Mouse (Mus musculus): ENCODE data around the gene Cmip.

The Cmip gene

DNA sequence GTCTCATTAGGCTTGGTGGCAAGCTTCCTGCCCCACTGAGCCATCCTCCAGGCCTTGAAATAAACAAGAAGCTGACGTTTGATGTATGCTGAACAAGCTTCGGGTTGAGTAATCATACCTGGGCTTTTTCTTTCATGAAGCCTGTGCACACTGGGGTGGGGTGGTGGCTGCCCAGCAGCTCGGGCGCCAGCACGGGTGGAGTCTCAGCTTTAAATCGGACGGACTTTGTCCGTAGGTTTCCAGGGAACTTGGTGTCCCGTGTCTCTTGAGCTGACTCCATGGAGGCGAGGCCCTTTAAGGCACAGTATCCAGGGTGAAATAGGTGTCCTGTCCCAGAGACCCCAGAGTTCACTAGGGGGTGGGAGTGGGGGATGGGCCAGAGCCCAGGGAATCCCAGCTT is 42.3 kb downstream of the Cmip start:
- no peak for DNase-seq

DNA sequence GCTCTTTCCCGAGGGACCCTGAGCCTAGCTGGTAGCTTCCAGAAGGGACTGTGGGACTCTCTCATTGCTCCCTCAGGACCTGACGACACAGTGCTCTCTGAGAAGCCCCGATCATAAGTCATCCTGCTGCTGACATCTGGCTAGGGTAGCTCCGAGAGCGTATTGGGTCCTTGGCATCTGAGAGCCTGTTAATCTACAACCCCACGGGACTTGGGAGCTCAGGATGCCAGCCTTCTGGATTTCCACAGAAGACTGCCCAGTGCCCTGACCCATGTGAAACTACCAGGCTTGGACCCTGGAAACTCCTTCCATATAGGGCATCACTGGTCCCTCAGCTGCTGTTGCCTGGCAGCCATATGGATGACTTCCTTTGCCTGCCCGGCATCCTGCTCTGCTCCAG is 43.3 kb downstream of the Cmip start:
- DNase-seq: no peak

DNA sequence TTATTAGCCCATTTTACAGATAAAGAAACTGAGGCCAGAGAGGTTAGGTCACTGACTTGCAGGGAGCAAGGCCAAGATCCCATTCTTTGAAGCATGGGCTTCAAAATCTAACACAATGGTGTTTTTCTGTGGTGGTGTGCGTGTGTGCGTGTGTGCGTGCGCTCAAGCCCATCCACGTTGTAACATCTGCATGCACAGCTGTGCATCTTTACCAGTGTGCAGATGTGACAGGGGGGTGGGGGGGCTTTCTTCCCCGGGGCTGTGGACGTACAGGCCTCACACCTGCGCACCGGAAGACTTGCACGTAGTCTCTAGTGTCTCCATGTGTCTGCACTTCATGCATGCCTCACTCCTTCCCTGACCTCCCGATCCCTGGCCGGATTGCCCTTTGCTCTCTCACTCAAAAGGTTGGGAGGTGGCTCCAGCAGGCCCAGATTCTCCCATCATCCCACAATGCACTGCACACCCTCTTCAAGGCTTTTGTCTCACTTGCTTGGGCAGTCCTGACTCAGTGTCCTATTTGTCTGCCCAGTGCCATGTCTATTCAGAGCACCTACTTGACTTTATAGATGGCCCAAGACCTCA is 44.7 kb downstream of the Cmip start:
- no peak for DNase-seq

DNA sequence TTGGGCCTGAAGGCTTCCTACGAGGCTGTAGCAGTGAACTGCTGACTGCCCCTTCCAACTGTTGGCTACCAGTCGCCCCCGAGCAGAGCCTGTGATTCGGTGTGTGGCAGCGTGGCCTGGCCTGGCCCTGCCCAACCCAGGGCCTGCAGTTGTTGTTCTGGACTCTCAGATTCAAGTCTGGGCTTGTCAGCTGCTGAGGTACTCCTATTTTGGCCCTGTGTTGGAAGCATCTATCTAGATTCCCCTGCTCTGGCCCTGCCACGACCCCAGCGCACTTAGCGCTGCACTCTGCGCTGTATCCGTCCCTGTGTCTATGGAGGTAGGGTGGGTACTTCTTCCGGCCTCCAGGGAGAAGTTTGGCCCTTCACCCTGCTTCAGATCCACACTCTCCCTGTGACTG is 45.2 kb downstream of the Cmip start:
- no peak for DNase-seq

DNA sequence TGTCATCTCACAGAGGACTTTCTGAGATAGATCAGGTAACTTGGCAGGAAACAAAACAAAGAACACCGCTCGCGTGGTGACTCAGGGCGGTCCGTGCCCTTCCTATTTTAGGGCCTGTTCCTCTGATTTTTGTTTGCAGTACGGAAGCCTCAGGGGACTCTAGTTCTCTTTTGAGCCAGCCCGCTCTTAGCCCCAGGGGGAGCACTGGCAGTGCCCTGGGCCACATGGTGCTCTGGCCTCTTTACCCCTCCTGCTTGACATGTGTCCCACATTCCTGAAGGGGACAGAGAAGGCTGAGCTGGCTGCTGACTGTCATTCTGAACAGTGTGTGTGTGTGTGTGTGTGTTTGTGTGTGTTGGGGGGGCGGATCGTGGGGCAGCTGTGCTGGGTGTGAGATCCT is 46.8 kb downstream of the Cmip start:
- DNase-seq: peak; percentile 59 to 63

DNA sequence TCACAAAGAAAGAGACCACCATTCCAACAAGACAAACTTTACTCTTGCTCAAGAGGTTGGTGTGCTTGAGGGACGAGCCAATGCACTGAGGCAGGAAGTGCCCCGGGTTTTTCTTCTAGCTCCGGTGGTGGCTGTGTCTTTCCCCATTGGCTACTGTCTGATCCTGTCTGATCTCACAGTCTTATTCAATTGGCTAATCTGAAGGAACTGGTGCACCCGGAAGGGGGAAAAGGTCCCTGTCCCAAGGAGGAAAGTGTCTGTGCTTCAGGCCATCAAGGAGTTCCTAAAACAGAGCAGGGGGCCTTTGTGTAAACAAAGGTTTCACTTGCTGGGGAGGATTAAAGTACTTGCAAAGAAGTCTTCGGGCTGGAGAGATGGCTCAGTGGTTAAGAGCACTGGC is 48.5 kb downstream of the Cmip start:
- DNase-seq: peak in 1 of 2 experiments; percentile 42

DNA sequence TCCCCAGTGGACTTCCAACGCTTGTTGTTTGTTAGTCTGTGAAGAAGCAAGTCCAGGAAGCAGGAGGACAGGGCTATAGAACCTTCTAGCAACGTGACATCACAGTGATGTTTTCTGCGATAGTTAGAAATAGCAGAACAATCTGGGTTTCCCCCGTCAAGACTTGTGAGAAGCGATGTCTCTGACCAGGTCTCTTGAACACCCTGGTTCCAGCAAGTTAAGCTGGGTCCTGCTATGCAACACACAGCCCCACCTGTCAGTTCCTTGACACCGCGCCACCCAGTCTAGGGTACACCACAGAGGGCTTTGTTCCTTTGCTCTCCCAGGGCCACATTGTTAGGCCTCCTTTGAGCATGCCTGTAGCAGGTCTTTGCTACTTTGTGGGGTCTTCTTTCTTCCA is 49.9 kb downstream of the Cmip start:
- no peak for DNase-seq

DNA sequence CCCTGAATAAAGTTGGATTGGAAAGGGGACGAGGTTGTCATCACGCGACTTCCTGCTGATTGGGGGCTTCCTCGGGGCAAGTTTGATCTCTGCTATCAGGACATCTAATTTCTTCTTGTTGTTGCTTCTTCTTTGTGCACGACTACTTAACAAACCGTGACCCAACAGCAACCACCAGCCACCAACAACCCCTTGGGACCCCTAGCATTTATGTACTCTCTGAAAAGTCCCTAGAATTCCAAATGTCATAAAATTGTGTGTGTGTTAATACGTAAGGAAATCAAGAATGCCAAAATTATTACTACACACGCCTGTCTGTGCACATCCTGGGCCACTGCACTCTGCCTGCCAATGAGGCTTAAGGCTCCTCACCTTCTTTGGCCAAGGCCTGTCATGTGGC is 50.4 kb downstream of the Cmip start:
- no peak for DNase-seq

DNA sequence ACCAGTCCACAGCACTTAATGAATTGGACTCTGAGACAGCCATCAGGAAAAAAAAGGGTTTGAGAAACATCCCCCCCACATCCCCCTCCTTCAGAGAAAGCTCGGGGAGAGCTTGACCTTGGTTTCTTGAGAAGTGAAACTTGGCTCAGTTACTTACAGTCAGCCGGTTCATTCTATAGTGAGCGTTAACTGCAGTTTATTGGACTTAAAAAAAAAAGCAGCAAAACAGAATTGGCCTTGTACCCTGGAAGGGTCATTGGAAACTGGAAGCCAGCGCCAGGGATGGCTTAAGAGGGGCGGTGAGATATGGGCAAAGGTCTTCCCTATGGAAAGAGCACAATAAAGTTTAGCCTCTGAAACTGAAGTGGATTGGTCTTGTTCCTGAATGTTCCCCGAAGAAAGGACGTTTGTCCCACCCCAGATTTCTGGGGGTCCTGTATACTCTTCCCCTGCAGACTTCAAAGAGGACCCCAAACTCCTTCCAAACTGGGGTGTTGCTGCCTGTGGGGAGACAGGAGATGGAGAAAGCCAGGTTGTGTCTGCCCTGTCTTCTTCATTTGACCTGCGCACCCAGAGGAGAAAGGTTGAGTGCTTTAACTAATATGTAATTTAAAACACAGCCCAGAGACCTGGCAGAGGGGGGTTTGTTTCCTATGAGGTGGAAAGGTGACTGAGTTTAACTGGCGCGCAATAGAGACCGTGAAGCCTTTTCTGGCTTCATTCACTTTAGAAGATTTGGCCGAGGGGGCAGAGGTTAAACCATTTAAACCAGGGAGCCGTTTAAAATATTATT is 51.6 kb downstream of the Cmip start:
- DNase-seq: no peak

DNA sequence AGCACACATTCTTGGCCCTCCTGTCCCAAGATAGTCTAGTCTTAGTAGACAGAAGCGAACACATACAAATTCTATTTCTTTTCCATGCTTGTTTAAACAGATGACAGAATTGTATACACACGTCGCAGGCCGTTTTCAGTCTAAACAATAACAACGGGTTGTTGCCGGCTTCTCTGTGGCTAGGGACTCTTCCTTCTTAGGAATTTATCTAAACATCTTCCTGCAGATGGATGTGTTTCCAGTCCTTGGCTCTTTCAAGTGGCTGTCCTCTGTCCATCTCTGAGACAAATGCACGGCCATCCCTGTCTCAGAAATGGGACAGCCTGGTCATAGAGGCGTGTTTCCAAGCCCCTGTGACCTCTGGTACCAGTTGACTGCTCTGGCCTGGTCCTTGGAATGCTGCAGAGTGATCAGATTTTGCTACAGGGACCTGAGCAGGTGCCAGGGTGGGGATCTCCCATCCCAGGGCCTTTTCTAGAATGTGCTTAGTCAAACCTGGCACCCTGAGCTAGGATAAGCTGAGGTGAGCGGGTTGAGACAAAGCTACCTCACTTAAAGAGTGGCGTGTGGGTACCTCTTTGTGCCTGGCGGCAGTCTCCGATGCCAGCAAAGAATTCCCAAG is 52.9 kb downstream of the Cmip start:
- no peak for DNase-seq

DNA sequence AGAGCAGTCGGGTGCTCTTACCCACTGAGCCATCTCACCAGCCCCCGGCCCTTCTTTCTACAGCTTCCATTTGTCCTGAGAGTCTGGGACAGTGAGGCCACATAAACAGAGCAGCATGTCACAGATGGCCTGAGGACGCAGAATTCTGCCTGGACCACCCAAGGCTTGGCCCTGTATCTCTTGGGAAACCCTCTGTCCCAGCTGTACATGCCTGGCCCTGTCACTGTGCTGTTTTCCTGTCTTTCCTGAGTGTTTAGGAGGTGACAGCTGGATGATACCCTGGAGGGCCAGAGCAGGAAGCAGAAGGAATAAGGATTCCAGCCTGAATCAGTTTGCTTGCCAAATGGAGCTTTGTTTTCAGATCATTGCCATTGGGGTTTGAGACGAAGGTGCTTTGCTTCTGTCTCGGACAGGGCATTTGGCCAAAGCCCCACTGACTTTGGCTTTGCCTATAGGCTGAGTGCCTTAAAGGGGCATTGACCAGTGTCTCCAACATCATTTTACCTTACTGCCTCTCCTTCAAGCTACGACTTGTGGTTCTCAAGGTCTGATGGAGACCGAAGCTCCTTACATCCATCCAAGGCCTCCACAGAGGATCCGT is 54.2 kb downstream of the Cmip start:
- no peak for DNase-seq

DNA sequence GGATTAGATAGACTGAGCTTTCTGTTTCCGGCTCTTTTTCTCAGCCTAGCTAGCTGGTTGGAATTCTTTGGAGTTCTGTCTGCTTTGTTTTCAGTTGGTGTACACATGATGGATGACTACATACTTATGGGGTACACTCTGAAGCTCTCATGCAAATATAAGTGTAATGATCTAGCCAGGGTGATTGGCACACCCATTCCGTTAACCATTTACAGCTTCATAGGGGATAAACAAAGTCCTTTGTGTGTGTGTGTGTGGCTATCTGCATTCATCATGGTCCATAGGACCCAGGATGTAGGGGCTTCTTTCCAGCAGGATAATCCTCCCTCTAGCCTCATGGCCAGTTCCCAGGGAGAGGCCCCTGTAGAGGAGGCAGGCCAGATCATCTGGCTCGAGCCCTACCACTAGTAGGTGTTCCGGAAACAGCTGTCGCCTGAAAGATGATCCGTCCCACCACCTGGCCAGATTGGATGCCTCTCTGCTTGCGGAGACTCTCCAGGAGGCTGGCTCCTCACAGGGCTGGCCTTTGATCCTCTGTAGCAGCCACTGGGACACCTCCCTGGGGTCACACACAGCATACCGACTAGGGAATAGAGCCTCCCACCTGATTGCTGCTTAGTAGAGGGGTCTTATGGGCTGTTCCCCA is 57.6 kb downstream of the Cmip start:
- DNase-seq: no peak

DNA sequence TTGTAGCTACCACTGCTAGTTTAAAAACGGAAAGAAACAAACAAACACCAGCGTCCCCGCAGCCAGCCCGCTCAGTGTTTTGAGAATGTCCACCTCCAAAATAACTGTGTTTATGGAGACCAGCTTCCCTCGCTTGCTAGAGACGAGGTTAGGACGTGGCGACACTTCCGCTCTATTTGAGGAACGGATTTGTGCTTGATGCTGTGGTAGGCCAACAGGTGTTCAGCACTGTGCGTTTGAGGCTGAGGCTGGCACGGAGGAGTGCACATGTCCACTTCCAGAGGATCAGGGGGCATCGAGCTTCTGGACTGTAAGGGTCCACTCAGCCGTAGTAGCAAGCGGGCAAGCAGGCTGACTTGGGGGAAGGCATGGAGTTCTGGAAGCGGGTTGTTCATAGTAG is 58.9 kb downstream of the Cmip start:
- DNase-seq: no peak

DNA sequence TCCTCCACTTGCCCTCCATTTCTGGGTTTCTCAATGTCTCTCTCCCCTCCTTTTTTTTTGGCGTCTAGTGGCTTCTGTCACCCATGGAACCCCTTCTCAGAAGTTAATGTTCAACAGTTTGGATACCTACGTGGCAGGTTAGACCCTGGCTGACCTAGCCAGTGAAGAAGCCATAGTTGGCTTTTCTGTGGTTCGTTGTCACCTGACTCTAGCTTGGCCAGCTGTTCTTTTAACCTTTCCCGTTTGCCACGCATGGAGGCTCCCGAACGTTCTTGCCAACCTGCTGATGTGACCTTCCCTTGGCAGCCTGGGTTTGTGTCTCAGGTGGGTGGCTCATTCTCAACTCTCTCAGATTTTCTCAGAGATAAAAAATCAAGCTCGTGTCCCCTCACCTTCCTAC is 60.6 kb downstream of the Cmip start:
- DNase-seq: no peak

DNA sequence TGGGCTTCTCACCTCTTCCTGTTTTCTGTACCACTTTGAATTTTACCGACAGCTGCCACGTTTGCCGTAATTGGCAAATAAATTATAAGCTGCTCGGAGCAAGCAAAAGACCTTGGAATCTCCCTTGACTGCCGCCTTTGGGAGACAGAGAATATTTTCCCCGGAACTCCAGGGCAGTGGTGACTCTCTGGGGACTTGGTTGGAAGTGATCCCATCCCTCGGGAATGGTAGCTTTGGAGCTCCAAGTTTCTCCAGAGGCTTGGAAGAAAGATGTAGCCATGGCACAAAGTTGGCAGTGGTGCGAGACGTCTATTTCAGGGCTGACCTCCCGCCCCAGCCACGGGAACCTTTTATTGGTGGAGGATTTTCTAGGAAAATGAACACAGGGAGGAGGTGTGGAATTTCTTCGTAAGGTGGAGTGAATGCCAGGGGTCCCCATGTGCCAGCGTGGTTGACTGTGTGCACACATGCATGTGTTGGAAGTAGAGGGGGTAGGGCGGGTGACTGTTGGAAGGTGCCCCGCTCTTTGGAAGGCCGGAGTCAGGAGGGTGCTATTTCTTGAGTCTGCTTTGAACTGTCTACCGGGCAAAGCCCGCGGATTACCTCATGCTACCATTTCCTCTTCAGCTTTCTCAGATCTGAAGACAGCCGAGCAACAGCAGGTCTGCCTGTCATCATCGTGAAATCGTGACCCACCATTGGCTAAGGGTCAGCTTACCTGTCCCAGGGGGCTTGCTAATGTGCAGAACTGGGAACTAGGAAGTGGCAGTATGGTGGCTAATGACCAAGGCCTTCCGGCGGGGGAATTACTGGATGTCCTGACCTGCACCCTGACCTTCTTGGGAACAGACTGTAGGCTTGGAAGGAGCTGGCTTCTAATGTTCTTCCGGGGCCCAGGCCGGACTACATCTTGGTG is 62.3 kb downstream of the Cmip start:
- DNase-seq: no peak

DNA sequence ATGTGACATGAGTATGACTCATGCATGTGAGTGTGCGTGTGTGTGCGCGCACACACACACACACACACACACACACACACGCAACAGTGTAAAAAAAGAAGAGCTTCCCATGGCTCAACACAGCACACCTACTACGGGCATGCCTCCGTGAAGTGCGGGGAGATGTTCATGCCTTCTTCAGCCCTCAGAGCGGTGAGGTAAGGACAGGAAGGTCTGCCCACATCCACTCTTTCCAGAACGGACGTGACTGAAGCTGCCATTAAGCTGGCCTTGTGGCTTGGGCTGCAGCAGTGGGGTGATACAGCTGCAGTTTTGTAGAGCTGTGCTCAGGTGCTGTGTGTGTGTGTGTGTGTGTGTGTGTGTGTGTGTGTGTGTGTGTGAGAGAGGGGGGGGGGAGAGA is 63.8 kb downstream of the Cmip start:
- no peak for DNase-seq

DNA sequence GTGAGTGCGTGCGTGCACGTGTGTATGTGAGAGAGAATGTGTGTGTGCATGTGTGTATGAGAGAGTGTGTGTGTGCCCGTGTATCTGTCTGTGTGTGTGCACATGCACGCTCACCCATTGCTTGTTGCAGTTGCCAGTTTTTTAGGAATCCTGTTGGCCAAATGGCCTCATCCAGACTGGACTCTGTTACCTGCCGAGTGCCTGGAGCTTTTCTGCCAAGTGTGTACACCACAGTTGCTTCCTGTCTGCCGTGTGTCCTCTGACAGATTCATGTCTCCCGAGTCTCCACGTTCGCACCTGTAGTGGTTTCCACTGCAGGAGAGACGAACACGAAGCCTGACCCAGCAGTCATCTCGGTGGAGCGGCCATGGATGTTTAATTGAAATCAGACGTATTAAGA is 64.4 kb downstream of the Cmip start:
- DNase-seq: no peak

DNA sequence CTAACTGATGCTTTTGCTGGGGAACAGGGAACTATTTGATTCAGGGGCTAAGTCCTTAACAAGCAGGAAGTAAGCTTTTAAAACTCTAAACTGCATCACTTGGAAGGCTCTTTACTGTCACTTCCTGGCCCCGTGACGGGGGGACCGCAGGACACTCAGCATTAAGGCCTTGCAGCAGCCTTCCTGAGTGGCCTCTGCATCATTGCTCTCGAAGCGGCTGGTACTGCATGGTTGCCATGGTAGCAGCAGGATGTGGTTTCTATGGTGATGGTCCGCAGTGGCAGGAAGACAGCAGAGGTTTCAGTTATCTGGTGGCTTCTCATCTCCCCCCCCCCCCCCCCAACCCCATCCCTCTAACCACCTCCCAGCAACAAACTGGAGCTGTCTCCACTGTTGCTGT is 65.2 kb downstream of the Cmip start:
- DNase-seq: peak; percentile 62 to 70

DNA sequence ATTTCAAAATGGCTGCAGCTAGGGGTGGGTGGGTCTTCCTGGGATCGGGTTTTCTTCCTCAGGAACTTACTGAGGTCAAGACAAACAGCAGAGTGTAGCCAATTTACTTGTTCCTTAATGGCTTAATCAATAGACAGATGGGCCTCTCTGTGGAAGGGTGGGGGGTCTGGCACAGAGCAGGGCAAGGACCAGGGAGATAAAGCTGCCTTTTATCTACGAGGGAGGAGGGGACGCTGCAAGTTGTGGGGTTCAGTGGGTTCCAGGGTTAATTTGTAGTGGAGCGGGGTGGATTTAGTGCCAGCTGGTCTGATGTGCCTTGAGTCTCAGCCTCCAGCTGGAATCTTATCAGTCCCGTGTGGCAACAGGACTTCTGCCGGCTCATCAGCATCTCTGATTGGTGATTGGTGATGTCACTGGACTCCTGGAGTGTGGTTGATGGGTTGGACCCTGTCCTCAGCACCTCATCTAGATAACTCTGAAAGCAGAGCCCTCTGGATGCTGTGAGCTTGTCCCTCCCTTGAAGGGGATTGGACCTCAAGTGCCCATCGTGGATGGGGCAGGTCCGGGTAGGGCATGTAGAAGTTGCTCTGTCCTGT is 65.9 kb downstream of the Cmip start:
- no peak for DNase-seq

DNA sequence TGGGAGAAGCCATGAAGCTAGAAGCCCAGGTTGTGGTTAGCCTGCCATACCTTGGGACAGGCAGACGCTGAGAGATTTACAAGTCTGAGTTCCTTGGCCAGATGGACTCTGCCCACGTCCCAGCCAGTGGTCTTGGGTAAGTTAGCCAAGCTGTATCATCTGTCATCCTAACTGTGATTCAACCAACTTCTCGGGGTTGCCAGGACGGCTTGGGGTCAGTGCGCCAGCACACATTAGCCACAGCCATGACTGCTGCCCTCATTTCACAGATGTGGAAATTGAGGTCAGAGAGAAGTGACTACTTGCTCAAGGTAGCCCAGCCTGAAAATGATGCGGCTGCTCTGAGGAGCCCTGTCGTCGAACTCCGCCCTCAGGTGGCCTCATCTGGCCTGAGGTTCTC is 68.0 kb downstream of the Cmip start:
- DNase-seq: no peak

DNA sequence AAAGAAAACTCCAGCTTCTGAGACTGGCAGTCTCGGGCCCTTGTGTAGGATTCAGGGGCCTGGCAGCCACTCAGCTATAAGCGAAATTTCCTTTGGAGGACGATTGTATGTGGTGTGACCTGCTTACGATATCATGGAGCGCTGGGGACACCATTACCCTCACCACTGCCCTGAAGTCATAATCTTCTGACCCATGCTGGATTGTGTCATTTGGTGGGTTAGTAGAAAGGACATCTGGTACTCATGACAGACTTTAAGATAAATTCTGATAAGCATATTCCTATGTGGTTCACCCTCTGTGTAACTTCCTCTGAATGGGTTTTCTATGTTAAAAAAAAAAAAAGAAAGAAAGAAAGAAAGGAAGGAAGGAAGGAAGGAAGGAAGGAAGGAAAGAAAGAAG is 69.9 kb downstream of the Cmip start:
- no peak for DNase-seq

DNA sequence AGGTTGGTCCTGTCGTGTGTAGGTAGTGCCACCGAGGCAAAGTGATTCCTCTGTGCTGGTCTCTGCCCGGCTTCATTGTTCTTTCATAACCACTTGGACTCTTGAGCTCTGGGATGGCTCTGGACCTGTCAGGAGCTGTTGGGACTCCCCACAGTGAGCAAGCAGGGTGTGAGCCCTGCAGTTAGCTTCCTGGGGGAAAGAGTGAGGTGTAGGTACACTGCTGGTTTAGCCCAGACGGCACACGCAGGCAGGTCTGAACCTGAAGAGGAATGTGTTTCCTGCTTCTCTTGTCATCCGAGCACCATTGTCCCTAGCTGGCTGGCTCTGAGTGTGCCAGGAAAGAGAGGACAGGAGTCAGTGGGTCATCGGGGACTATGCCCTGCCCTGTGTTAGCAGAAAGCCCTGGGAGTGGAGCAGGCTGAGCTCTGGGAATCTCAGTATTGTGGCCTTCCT is 70.5 kb downstream of the Cmip start:
- no peak for DNase-seq
